Mouse (Mus musculus) hindbrain, postnatal 0 days (tissue): ENCODE measurements at regions not wholly inside any gene's neighbourhood (a gene's known extent, or its start where the extent isn't known, plus 50 kb on each side); places are given as distances from the start of the nearest gene placed in this dataset.
"Not testable (repeated sequence)": the region's sequence is repeated elsewhere in the genome, so short reads cannot be mapped to it uniquely, and the experiment has no call there.

Source experiments
- ATAC-seq: fragments of 200-750 bp; cut with Nextera tagmentation; 2 replicates; pipeline ENCODE4 v1.8.0; 2017; ENCODE audit warnings: mild to moderate bottlenecking, moderate TSS enrichment, moderate library complexity
- DNase-seq: peaks from one replicate; pipeline ENCODE4 v3.0.0-alpha.2; 2015; ENCODE audit warnings: low spot score
- H3K27ac ChIP-seq: fragments of 300-500 bp; sonication (generic); 2 replicates; pipeline ENCODE4 v1.5.1; 2014; ENCODE audit warnings: mild to moderate bottlenecking
- H3K27me3 ChIP-seq: fragments of 300-500 bp; sonication (generic); 2 replicates; pipeline ENCODE4 v1.6.1; 2014; ENCODE audit warnings: low read length, mixed read lengths; ENCODE audit not compliant: insufficient read depth
- H3K36me3 ChIP-seq: fragments of 300-500 bp; sonication (generic); 2 replicates; pipeline ENCODE4 v1.6.1; 2014; ENCODE audit warnings: low read length, mixed read lengths; ENCODE audit not compliant: insufficient read depth
- H3K4me1 ChIP-seq: fragments of 300-500 bp; sonication (generic); 2 replicates; pipeline ENCODE4 v1.6.1; 2014; ENCODE audit warnings: antibody characterized with exemption, low read length, mixed read lengths; ENCODE audit not compliant: insufficient read depth
- H3K4me2 ChIP-seq: fragments of 300-500 bp; sonication (generic); 2 replicates; pipeline ENCODE4 v1.6.1; 2014; ENCODE audit warnings: low read depth, mild to moderate bottlenecking, low read length, moderate library complexity, mixed read lengths
- H3K4me3 ChIP-seq: fragments of 300-500 bp; sonication (generic); 2 replicates; pipeline ENCODE4 v1.5.1; 2014; ENCODE audit warnings: low read length
- H3K9ac ChIP-seq: fragments of 300-500 bp; sonication (generic); replicated peaks from 2 replicates; pipeline ENCODE4 v1.6.1; 2014; ENCODE audit warnings: mild to moderate bottlenecking, low read length, moderate library complexity, mixed read lengths
- H3K9me3 ChIP-seq: fragments of 300-500 bp; sonication (generic); 2 replicates; pipeline ENCODE4 v1.6.1; 2016; ENCODE audit warnings: low read length, mixed read lengths
- CTCF ChIP-seq: IDR thresholded peaks from 2 replicates; pipeline ENCODE4 v1.5.1; 2016; ENCODE audit warnings: antibody characterized with exemption, control low read depth, low read depth
- WGBS: fragments of 180-500 bp; shearing (Covaris S2); extraction: QIAGEN DNeasy Blood & Tissue Kit; methylation state at CpG from one replicate; pipeline ENCODE4 v1.1.7; 2014; 5-methylcytosine and 5-hydroxymethylcytosine counted together

GRCm38 (mm10) chr7:73250593-73250992, 124.7 kb upstream of the Rgma start:
- Histone ChIP-seq H3K4me2 (no peak overlapping the region), H3K4me3 (no peak overlapping the region), H3K27me3 (no peaks in the 10 kb centered on the region), H3K9me3 (no peaks in the 10 kb centered on the region), H3K36me3 (no peaks in the 10 kb centered on the region), H3K4me1 (no peaks in the 10 kb centered on the region), H3K27ac (no peak overlapping the region), H3K9ac (no peak overlapping the region)
- no peak for DNase-seq
- WGBS: 31% methylated on average over 8 of the region's 8 CpGs
- no peak for ATAC-seq
- TF ChIP-seq CTCF: no peak

- Histone ChIP-seq H3K36me3 (no peaks in the 10 kb centered on the region), H3K9me3 (no peaks in the 10 kb centered on the region), H3K4me2 (no peak overlapping the region), H3K4me1 (no peaks in the 10 kb centered on the region), H3K27me3 (no peaks in the 10 kb centered on the region), H3K4me3 (no peak overlapping the region), H3K27ac (no peak overlapping the region), H3K9ac (no peak overlapping the region)
- DNase-seq (no peak), ATAC-seq (no peak)
- 54% methylated on average over 6 of the region's 6 CpGs for WGBS
- no peak for TF ChIP-seq CTCF
Observed at GRCm38 (mm10) chr7:73251187-73251740, 124.0 kb upstream of the Rgma start.

- H3K4me2 ChIP-seq, H3K4me1 ChIP-seq, DNase-seq, H3K4me3 ChIP-seq, ATAC-seq, H3K36me3 ChIP-seq, H3K9ac ChIP-seq, H3K27me3 ChIP-seq, H3K9me3 ChIP-seq, H3K27ac ChIP-seq: not testable (repeated sequence)
- WGBS: 73% methylated on average over 4 of the region's 7 CpGs
Observed at GRCm38 (mm10) chr7:73254972-73255371, 120.3 kb upstream of the Rgma start.

GRCm38 (mm10) chr7:73260140-73260539, 115.2 kb upstream of the Rgma start:
- ATAC-seq: no peak
- H3K9ac ChIP-seq: no peak overlapping the region
- no peak overlapping the region for H3K4me2 ChIP-seq
- no peak overlapping the region for H3K4me3 ChIP-seq
- TF ChIP-seq CTCF: no peak
- H3K27ac ChIP-seq: no peak overlapping the region
- no peaks in the 10 kb centered on the region for H3K27me3 ChIP-seq
- DNase-seq: no peak
- no peaks in the 10 kb centered on the region for H3K4me1 ChIP-seq
- no peaks in the 10 kb centered on the region for H3K36me3 ChIP-seq
- WGBS: 91% methylated on average over 4 of the region's 4 CpGs
- H3K9me3 ChIP-seq: no peaks in the 10 kb centered on the region

GRCm38 (mm10) chr7:73261750-73262149, 113.6 kb upstream of the Rgma start:
- no peak overlapping the region for H3K4me3 ChIP-seq
- H3K4me2 ChIP-seq: no peak overlapping the region
- H3K4me1 ChIP-seq: no peaks in the 10 kb centered on the region
- no peak overlapping the region for H3K9ac ChIP-seq
- DNase-seq (no peak), ATAC-seq (no peak)
- no peak for TF ChIP-seq CTCF
- no peaks in the 10 kb centered on the region for H3K36me3 ChIP-seq
- H3K27ac ChIP-seq: no peak overlapping the region
- no peaks in the 10 kb centered on the region for H3K9me3 ChIP-seq
- WGBS: 60% methylated on average over 5 of the region's 5 CpGs
- H3K27me3 ChIP-seq: no peaks in the 10 kb centered on the region

- TF ChIP-seq CTCF: no peak
- 35% methylated on average over 3 of the region's 3 CpGs for WGBS
- no peak overlapping the region for H3K27ac ChIP-seq
- no peaks in the 10 kb centered on the region for H3K27me3 ChIP-seq
- ATAC-seq (no peak), DNase-seq (peak; percentile 43)
- no peaks in the 10 kb centered on the region for H3K4me1 ChIP-seq
- no peak overlapping the region for H3K9ac ChIP-seq
- no peak overlapping the region for H3K4me2 ChIP-seq
- no peaks in the 10 kb centered on the region for H3K36me3 ChIP-seq
- H3K9me3 ChIP-seq: no peaks in the 10 kb centered on the region
- no peak overlapping the region for H3K4me3 ChIP-seq
Observed at GRCm38 (mm10) chr7:73262526-73262925, 112.8 kb upstream of the Rgma start.

GRCm38 (mm10) chr7:73269626-73270025, 105.7 kb upstream of the Rgma start:
- TF ChIP-seq CTCF: no peak
- H3K9ac ChIP-seq: no peak overlapping the region
- no peaks in the 10 kb centered on the region for H3K4me1 ChIP-seq
- H3K4me2 ChIP-seq: no peak overlapping the region
- DNase-seq (no peak), ATAC-seq (no peak)
- 92% methylated on average over 3 of the region's 3 CpGs for whole genome bisulfite sequencing
- H3K9me3 ChIP-seq: no peaks in the 10 kb centered on the region
- H3K27me3 ChIP-seq: no peaks in the 10 kb centered on the region
- no peaks in the 10 kb centered on the region for H3K36me3 ChIP-seq
- H3K27ac ChIP-seq: no peak overlapping the region
- no peak overlapping the region for H3K4me3 ChIP-seq
